Mouse (Mus musculus) limb, embryonic 14.5 days (tissue): ENCODE measurements around the gene Fbxo6. TPM values are rescaled to one million over a fixed set of nuclear protein-coding genes. Genes with fewer than 3 reads are reported as not detected.

Source experiments
- ATAC-seq: fragments of 200-750 bp; cut with Nextera tagmentation; 2 replicates; pipeline ENCODE4 v1.8.0; 2017; ENCODE audit warnings: low read depth, moderate number of reproducible peaks, moderate TSS enrichment; ENCODE audit not compliant: low FRiP score
- DNase-seq: peaks from one replicate; pipeline ENCODE4 v3.0.0-alpha.2; 2015; ENCODE audit warnings: low spot score
- H3K27ac ChIP-seq: fragments of 300-500 bp; sonication (generic); replicated peaks from 2 replicates; pipeline ENCODE4 v1.5.1; 2014; ENCODE audit warnings: low read depth, mild to moderate bottlenecking, low read length, moderate library complexity, mixed read lengths
- H3K27me3 ChIP-seq: fragments of 300-500 bp; sonication (generic); 2 replicates; pipeline ENCODE4 v1.6.1; 2014; ENCODE audit warnings: low read length, mixed read lengths; ENCODE audit not compliant: control insufficient read depth, insufficient read depth
- H3K36me3 ChIP-seq: fragments of 300-500 bp; sonication (generic); 2 replicates; pipeline ENCODE4 v1.6.1; 2014; ENCODE audit warnings: mild to moderate bottlenecking, low read length, moderate library complexity, mixed read lengths; ENCODE audit not compliant: control insufficient read depth, insufficient read depth
- H3K4me1 ChIP-seq: fragments of 300-500 bp; sonication (generic); 2 replicates; pipeline ENCODE4 v1.6.1; 2014; ENCODE audit warnings: antibody characterized with exemption, low read length, mixed read lengths; ENCODE audit not compliant: control insufficient read depth, insufficient read depth
- H3K4me2 ChIP-seq: fragments of 300-500 bp; sonication (generic); replicated peaks from 2 replicates; pipeline ENCODE4 v1.6.1; 2014; ENCODE audit warnings: low read depth, mild to moderate bottlenecking, low read length, moderate library complexity; ENCODE audit not compliant: severe bottlenecking
- H3K4me3 ChIP-seq: fragments of 300-500 bp; sonication (generic); replicated peaks from 2 replicates; pipeline ENCODE4 v1.5.1; 2014; ENCODE audit warnings: low read length
- H3K9ac ChIP-seq: fragments of 300-500 bp; sonication (generic); 2 replicates; pipeline ENCODE4 v1.6.1; 2014; ENCODE audit warnings: mild to moderate bottlenecking, low read depth, low read length, moderate library complexity; ENCODE audit not compliant: severe bottlenecking
- H3K9me3 ChIP-seq: fragments of 300-500 bp; sonication (generic); 2 replicates; pipeline ENCODE4 v1.6.1; 2016; ENCODE audit warnings: low read length; ENCODE audit not compliant: control insufficient read depth
- POLR2A ChIP-seq: fragments of 200-500 bp; IDR thresholded peaks from 2 replicates; pipeline ENCODE4 v1.8.0; 2012; ENCODE audit warnings: inconsistent platforms, mild to moderate bottlenecking, moderate library complexity, borderline replicate concordance; ENCODE audit not compliant: insufficient read depth, insufficient read length; ENCODE audit errors: extremely low read depth
- WGBS: fragments of 180-500 bp; shearing (Covaris S2); extraction: QIAGEN DNeasy Blood & Tissue Kit; methylation state at CpG from one replicate; pipeline ENCODE4 v1.1.7; 2014; 5-methylcytosine and 5-hydroxymethylcytosine counted together
- polyA plus RNA-seq, 2 experiments: library from polyadenylated mRNA; depleted of rRNA in 1 of 2; stranded (reverse) in 1 of 2; unstranded in 1 of 2; fragments of >200 nt; fragmentation: Nextera tagmentation in 1 of 2; extraction: Ambion mirVana in 1 of 2; gene quantifications; 2 replicates each; pipeline versions ENCODE4 v1.2.1 to v1.2.3; 2012 to 2014

The Fbxo6 gene
- polyA plus RNA-seq, 2 experiments: 12.4 to 16.4 TPM

GRCm38 (mm10) chr4:148164002-148164439, 12.1 kb upstream of the Fbxo6 start:
- Histone ChIP-seq H3K27ac (no peak overlapping the region), H3K9ac (peak overlapping the region; percentile 25; the same call in 1 of the 2 replicates), H3K4me2 (peak overlapping the region; percentile 56), H3K4me3 (peak overlapping the region; percentile 33), H3K36me3 (no peaks in the 10 kb centered on the region), H3K4me1 (peaks cover 16% of the 10 kb centered on the region), H3K27me3 (peaks cover 63% of the 10 kb centered on the region), H3K9me3 (no peaks in the 10 kb centered on the region)
- under 1% methylated on average over 16 of the region's 29 CpGs for WGBS
- no peak for TF ChIP-seq POLR2A
- peak; percentile 55 for DNase-seq
- no peak for ATAC-seq

GRCm38 (mm10) chr4:148160436-148161390, 8.8 kb upstream of the Fbxo6 start, which contains the start of the genes Fbxo44 and Fbxo2:
Fbxo44 (minus strand) TSS chr4:148160482.
Fbxo2 (plus strand) TSS chr4:148160621.
- Histone ChIP-seq H3K4me2 (peak within 1 kb of the TSS; percentile 99), H3K9ac (peak within 1 kb of the TSS; percentile 67), H3K9me3 (no peaks in the 10 kb centered on the region), H3K27ac (no peak within 1 kb of the TSS; the same call in 1 of the 2 replicates), H3K36me3 (0 out of 2 replicates have a peak, but pooled peaks cover 13% of the 10 kb centered on the region), H3K4me3 (peak within 1 kb of the TSS; percentile 67), H3K27me3 (peaks cover 49% of the 10 kb centered on the region), H3K4me1 (peaks cover 18% of the 10 kb centered on the region)
- ATAC-seq (peak; percentile 71), DNase-seq (no peak)
- 2% methylated on average over 24 of the region's 43 CpGs for WGBS
- no peak for TF ChIP-seq POLR2A

GRCm38 (mm10) chr4:148159544-148160435, 7.8 kb upstream of the Fbxo6 start:
- Histone ChIP-seq H3K9ac (peak overlapping the region; percentile 67), H3K4me1 (peaks cover 18% of the 10 kb centered on the region), H3K4me3 (peak overlapping the region; percentile 67), H3K9me3 (no peaks in the 10 kb centered on the region), H3K27ac (no peak overlapping the region; the same call in 1 of the 2 replicates), H3K4me2 (peak overlapping the region; percentile 99), H3K36me3 (0 out of 2 replicates have a peak, but pooled peaks cover 20% of the 10 kb centered on the region), H3K27me3 (peaks cover 40% of the 10 kb centered on the region)
- DNase-seq: peak; percentile 92
- WGBS: under 1% methylated on average over 39 of the region's 55 CpGs
- peak; percentile 89 for ATAC-seq
- TF ChIP-seq POLR2A: no peak

- H3K4me2 ChIP-seq: peak overlapping the region; percentile 99
- H3K4me3 ChIP-seq: peak overlapping the region; percentile 67
- DNase-seq (no peak), ATAC-seq (no peak)
- 0 out of 2 replicates have a peak, but pooled peaks cover 20% of the 10 kb centered on the region for H3K36me3 ChIP-seq
- 29% methylated on average over 27 of the region's 27 CpGs for WGBS
- H3K9me3 ChIP-seq: no peaks in the 10 kb centered on the region
- peaks cover 14% of the 10 kb centered on the region for H3K4me1 ChIP-seq
- TF ChIP-seq POLR2A: no peak
- H3K27ac ChIP-seq: no peak overlapping the region; the same call in 1 of the 2 replicates
- H3K9ac ChIP-seq: peak overlapping the region; percentile 67
- peaks cover 29% of the 10 kb centered on the region for H3K27me3 ChIP-seq
These were observed 6.8 kb upstream of the Fbxo6 start for GRCm38 (mm10) chr4:148158436-148159348.
